Mouse (Mus musculus): ENCODE data around the gene Klk1b24. TPM values are rescaled to one million over a fixed set of nuclear protein-coding genes. Genes with fewer than 3 reads are reported as not detected.

The Klk1b24 gene
- polyA plus RNA-seq, 1 experiment from 2014 or later, result not detected

- H3K4me3 ChIP-seq, result no peak overlapping the region
- no peaks in the 10 kb centered on the region for H3K36me3 ChIP-seq
- WGBS, result 61% methylated on average over 1 of the region's 1 CpGs
- no peaks in the 10 kb centered on the region for H3K27me3 ChIP-seq (ENCODE audit: low read depth, poor library complexity, severe bottlenecking)
- DNase-seq (ENCODE audit: low spot score), result no peak
- H3K9me3 ChIP-seq (replicated peaks), result no peaks in the 10 kb centered on the region; the same call in 1 of the 2 replicates
- H3K27ac ChIP-seq (replicated peaks), result no peak overlapping the region
- H3K4me1 ChIP-seq, result peaks cover 8% of the 10 kb centered on the region
These were observed 52.7 kb downstream of the Klk1b24 start for GRCm38 (mm10) chr7:44240712-44241111.

DNA sequence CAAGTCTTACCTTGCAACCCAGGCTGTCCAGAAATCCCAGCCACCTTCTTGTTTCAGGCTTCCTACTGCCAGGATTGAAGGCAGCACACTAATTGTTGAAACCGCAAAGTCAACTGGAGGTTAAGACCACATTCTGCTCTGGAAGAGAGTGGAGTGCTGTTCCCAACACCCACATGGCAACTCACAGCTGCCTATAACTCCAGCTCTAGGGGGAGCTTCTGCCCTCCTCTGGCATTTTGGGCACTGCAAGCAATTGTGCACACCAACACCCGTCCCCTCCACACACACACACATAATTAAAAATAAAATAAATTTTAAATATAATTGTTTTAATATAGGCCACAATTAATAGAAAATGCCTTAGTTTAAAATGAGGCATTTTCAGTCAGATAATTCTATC, 53.1 kb downstream of the Klk1b24 start:
- H3K27me3 ChIP-seq (ENCODE audit: low read depth, poor library complexity, severe bottlenecking), result no peaks in the 10 kb centered on the region
- no peaks in the 10 kb centered on the region for H3K36me3 ChIP-seq
- 82% methylated on average over 2 of the region's 2 CpGs for WGBS
- no peak for DNase-seq (ENCODE audit: low spot score)
- H3K4me3 ChIP-seq, result no peak overlapping the region
- H3K27ac ChIP-seq (replicated peaks), result no peak overlapping the region
- H3K9me3 ChIP-seq (replicated peaks), result no peaks in the 10 kb centered on the region; the same call in 1 of the 2 replicates
- peaks cover 10% of the 10 kb centered on the region for H3K4me1 ChIP-seq

Other genes starting within 250 kb of the Klk1b24 start
- gene Klk1b8, start 237.6 kb upstream of the Klk1b24 start, polyA plus RNA-seq (2016; fragmentation: Nextera tagmentation; extraction: Ambion mirVana), result not detected in 2 replicates
- gene Klk1b1, start 221.5 kb upstream of the Klk1b24 start, polyA plus RNA-seq (2016; fragmentation: Nextera tagmentation; extraction: Ambion mirVana), result not detected in 2 replicates
- gene Klk1b9, start 212.2 kb upstream of the Klk1b24 start, polyA plus RNA-seq (2016; fragmentation: Nextera tagmentation; extraction: Ambion mirVana), result not detected in 2 replicates
- not detected in 2 replicates for gene Klk1b11, start 192.4 kb upstream of the Klk1b24 start, polyA plus RNA-seq (2016; fragmentation: Nextera tagmentation; extraction: Ambion mirVana)
- not detected in 2 replicates for gene Klk1b26, start 176.1 kb upstream of the Klk1b24 start, polyA plus RNA-seq (2016; fragmentation: Nextera tagmentation; extraction: Ambion mirVana)
- gene Klk1b27, start 135.9 kb upstream of the Klk1b24 start, polyA plus RNA-seq (2016; fragmentation: Nextera tagmentation; extraction: Ambion mirVana), result not detected in 2 replicates
- not detected in 2 replicates for gene Klk1b21, start 85.9 kb upstream of the Klk1b24 start, polyA plus RNA-seq (2016; fragmentation: Nextera tagmentation; extraction: Ambion mirVana)
- not detected in 2 replicates for gene Klk1b22, start 75.6 kb upstream of the Klk1b24 start, polyA plus RNA-seq (2016; fragmentation: Nextera tagmentation; extraction: Ambion mirVana)
- gene Klk1b16, start 51.5 kb upstream of the Klk1b24 start, polyA plus RNA-seq (2016; fragmentation: Nextera tagmentation; extraction: Ambion mirVana), result not detected in 2 replicates
- gene Klk1b3, start 10.0 kb downstream of the Klk1b24 start, polyA plus RNA-seq (2016; fragmentation: Nextera tagmentation; extraction: Ambion mirVana), result not detected in 2 replicates
- not detected in 2 replicates for gene Klk1b4, start 19.2 kb downstream of the Klk1b24 start, polyA plus RNA-seq (2016; fragmentation: Nextera tagmentation; extraction: Ambion mirVana)
- gene Klk1b5, start 27.7 kb downstream of the Klk1b24 start, polyA plus RNA-seq (2016; fragmentation: Nextera tagmentation; extraction: Ambion mirVana), result not detected in 2 replicates
- not detected in 2 replicates for gene Klk1, start 37.1 kb downstream of the Klk1b24 start, polyA plus RNA-seq (2016; fragmentation: Nextera tagmentation; extraction: Ambion mirVana)
- gene Gm36864, start 47.9 kb downstream of the Klk1b24 start, polyA plus RNA-seq (2016; fragmentation: Nextera tagmentation; extraction: Ambion mirVana), result 0.17 TPM in 1 of 2 replicates, not detected in the other
- 1.6 and 1.7 TPM in 2 replicates for gene 1700028J19Rik, start 58.5 kb downstream of the Klk1b24 start, polyA plus RNA-seq (2016; fragmentation: Nextera tagmentation; extraction: Ambion mirVana)
- 172 and 189 TPM in 2 replicates for gene 2410002F23Rik, start 58.5 kb downstream of the Klk1b24 start, polyA plus RNA-seq (2016; fragmentation: Nextera tagmentation; extraction: Ambion mirVana)
- 0.17 TPM in 1 of 2 replicates, not detected in the other for gene Acp4, start 69.1 kb downstream of the Klk1b24 start, polyA plus RNA-seq (2016; fragmentation: Nextera tagmentation; extraction: Ambion mirVana)
- gene Gm15517, start 73.2 kb downstream of the Klk1b24 start, polyA plus RNA-seq (2016; fragmentation: Nextera tagmentation; extraction: Ambion mirVana), result not detected in 2 replicates
- gene Clec11a, start 118.7 kb downstream of the Klk1b24 start, polyA plus RNA-seq (2016; fragmentation: Nextera tagmentation; extraction: Ambion mirVana), result 2.2 and 2.4 TPM in 2 replicates
- gene Shank1, start 122.0 kb downstream of the Klk1b24 start, polyA plus RNA-seq (2016; fragmentation: Nextera tagmentation; extraction: Ambion mirVana), result 1.5 and 2.6 TPM in 2 replicates
- gene Syt3, start 195.9 kb downstream of the Klk1b24 start, polyA plus RNA-seq (2016; fragmentation: Nextera tagmentation; extraction: Ambion mirVana), result 1.9 and 2.0 TPM in 2 replicates
- gene 1700008O03Rik, start 197.6 kb downstream of the Klk1b24 start, polyA plus RNA-seq (2016; fragmentation: Nextera tagmentation; extraction: Ambion mirVana), result 1.7 TPM in 2 replicates
- 2.4 and 3.5 TPM in 2 replicates for gene Lrrc4b, start 240.8 kb downstream of the Klk1b24 start, polyA plus RNA-seq (2016; fragmentation: Nextera tagmentation; extraction: Ambion mirVana)

Data from midbrain, embryonic 10.5 days (tissue).